Mouse (Mus musculus) midbrain, postnatal 0 days (tissue): ENCODE measurements around the gene Sf3a2. TPM values are rescaled to one million over a fixed set of nuclear protein-coding genes. Genes with fewer than 3 reads are reported as not detected.

Source experiments
- ATAC-seq: fragments of 200-750 bp; cut with Nextera tagmentation; 2 replicates; pipeline ENCODE4 v1.8.0; 2017; ENCODE audit warnings: moderate number of reproducible peaks, mild to moderate bottlenecking, moderate TSS enrichment, moderate library complexity; ENCODE audit not compliant: low FRiP score
- DNase-seq: peaks from one replicate; pipeline ENCODE4 v3.0.0-alpha.2; 2015; ENCODE audit warnings: low spot score
- H3K27ac ChIP-seq: fragments of 300-500 bp; sonication (generic); 2 replicates; pipeline ENCODE4 v1.5.1; 2014; ENCODE audit warnings: low read depth, mild to moderate bottlenecking, low read length, mixed read lengths
- H3K27me3 ChIP-seq: fragments of 300-500 bp; sonication (generic); 2 replicates; pipeline ENCODE4 v1.6.1; 2014; ENCODE audit warnings: low read length, control low read depth, mixed read lengths; ENCODE audit not compliant: insufficient read depth
- H3K36me3 ChIP-seq: fragments of 300-500 bp; sonication (generic); 2 replicates; pipeline ENCODE4 v1.6.1; 2014; ENCODE audit warnings: low read length, control low read depth, mixed read lengths; ENCODE audit not compliant: insufficient read depth
- H3K4me1 ChIP-seq: fragments of 300-500 bp; sonication (generic); 2 replicates; pipeline ENCODE4 v1.6.1; 2014; ENCODE audit warnings: mild to moderate bottlenecking, control low read depth, antibody characterized with exemption, low read length, mixed read lengths; ENCODE audit not compliant: insufficient read depth
- H3K4me2 ChIP-seq: fragments of 300-500 bp; sonication (generic); 2 replicates; pipeline ENCODE4 v1.6.1; 2014; ENCODE audit warnings: low read depth, mild to moderate bottlenecking, low read length, mixed read lengths; ENCODE audit not compliant: poor library complexity, severe bottlenecking
- H3K4me3 ChIP-seq: fragments of 300-500 bp; sonication (generic); 2 replicates; pipeline ENCODE4 v1.5.1; 2014; ENCODE audit warnings: low read depth, mild to moderate bottlenecking, low read length, moderate library complexity
- H3K9ac ChIP-seq: fragments of 300-500 bp; sonication (generic); replicated peaks from 2 replicates; pipeline ENCODE4 v1.6.1; 2014; ENCODE audit warnings: mild to moderate bottlenecking, low read length, moderate library complexity, mixed read lengths; ENCODE audit not compliant: poor library complexity, severe bottlenecking
- H3K9me3 ChIP-seq: fragments of 300-500 bp; sonication (generic); 2 replicates; pipeline ENCODE4 v1.6.1; 2016; ENCODE audit warnings: low read length, control low read depth
- CTCF ChIP-seq: IDR thresholded peaks from 2 replicates; pipeline ENCODE4 v1.5.1; 2016; ENCODE audit warnings: antibody characterized with exemption, mild to moderate bottlenecking
- whole genome bisulfite sequencing: fragments of 180-500 bp; shearing (Covaris S2); extraction: QIAGEN DNeasy Blood & Tissue Kit; methylation state at CpG from one replicate; pipeline ENCODE4 v1.1.7; 2014; 5-methylcytosine and 5-hydroxymethylcytosine counted together
- polyA plus RNA-seq: library from polyadenylated mRNA; unstranded; fragments of >200 nt; fragmentation: Nextera tagmentation; extraction: Ambion mirVana; gene quantifications from 2 replicates; pipeline ENCODE4 v1.2.1, GENCODE M21; 2015
- total RNA-seq: library from RNA; depleted of rRNA; stranded (reverse); fragments of >200 nt; gene quantifications from 2 replicates; pipeline ENCODE4 v1.2.3, GENCODE M21; 2014

Gene Sf3a2
- total and polyA plus RNA-seq, 2 experiments from 2014 or later: 18.3 to 64.3 TPM

DNA sequence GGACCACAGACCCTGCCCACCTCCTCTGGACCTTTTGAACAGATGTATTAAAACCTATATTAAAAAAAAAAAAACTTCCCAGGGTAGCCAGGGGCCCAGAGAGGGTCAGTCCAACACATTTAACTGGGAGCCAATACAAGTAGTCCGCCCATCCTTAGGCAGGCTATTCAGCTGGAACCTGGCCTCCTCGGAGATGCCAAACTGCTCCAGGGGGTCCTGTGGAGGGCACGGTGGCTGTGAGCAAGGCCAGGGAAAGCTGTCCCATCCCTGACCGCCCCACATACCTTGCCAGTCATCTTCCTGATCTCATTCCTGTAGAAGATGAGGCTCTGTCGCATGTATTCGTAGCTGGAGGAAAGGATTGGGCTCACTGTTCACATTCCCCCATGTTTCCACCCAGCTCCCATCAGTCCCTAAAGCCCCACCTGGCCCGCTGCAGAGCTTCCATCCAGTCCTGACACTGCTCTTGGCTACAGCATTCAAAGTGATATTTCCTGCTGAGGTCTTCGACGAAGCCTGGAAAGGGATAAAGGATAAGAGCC lies 1.6 kb upstream of the Sf3a2 start:
- H3K9me3 ChIP-seq: no peaks in the 10 kb centered on the region
- H3K9ac ChIP-seq: no peak overlapping the region
- H3K27ac ChIP-seq: no peak overlapping the region
- no peak for DNase-seq
- no peak overlapping the region for H3K4me3 ChIP-seq
- peaks cover 46% of the 10 kb centered on the region for H3K36me3 ChIP-seq
- ATAC-seq: no peak
- no peaks in the 10 kb centered on the region for H3K27me3 ChIP-seq
- WGBS: 86% methylated on average over 9 of the region's 9 CpGs
- no peak overlapping the region for H3K4me2 ChIP-seq
- H3K4me1 ChIP-seq: peaks cover 14% of the 10 kb centered on the region
- TF ChIP-seq CTCF: no peak

- ATAC-seq (peak; percentile 73), DNase-seq (peak; percentile 82)
- H3K4me3 ChIP-seq: peak overlapping the region; percentile 79
- H3K36me3 ChIP-seq: peaks cover 46% of the 10 kb centered on the region
- peak overlapping the region; percentile 99 for H3K27ac ChIP-seq
- no peaks in the 10 kb centered on the region for H3K9me3 ChIP-seq
- TF ChIP-seq CTCF: no peak
- peak overlapping the region; percentile 94 for H3K4me2 ChIP-seq
- peaks cover 14% of the 10 kb centered on the region for H3K4me1 ChIP-seq
- 3% methylated on average over 54 of the region's 59 CpGs for WGBS
- H3K9ac ChIP-seq: peak overlapping the region; percentile 99
- no peaks in the 10 kb centered on the region for H3K27me3 ChIP-seq
These were observed 530 bp upstream of the Sf3a2 start for GRCm38 (mm10) chr10:80797186-80798149.

DNA sequence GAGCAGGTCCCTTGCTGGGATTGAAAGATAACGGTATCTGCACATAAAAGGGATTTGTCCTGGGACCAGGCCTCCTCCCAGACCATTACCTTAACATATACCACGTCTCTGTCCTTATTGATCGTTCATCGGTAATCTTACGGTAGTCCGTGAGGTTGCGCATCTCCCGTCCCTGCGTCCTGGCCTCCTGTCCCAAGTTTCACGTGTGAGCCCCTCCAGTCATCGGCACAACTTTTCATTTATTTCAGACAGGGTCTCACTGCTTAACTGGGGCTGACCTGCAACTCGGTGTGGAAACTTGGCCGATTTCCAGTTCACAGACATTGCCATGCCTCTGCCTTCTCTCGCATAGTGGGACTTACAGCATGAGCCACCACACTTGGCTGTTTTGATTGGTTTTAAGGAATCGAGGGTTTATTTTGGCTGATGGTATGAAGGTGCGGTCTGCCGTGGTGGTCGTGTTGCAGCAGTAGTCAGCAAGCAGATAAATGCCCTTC lies 1.1 kb downstream of the Sf3a2 start:
- Histone ChIP-seq H3K9me3 (no peaks in the 10 kb centered on the region), H3K36me3 (peaks cover 48% of the 10 kb centered on the region), H3K4me2 (peak overlapping the region; percentile 94), H3K27me3 (no peaks in the 10 kb centered on the region), H3K4me3 (peak overlapping the region; percentile 79), H3K4me1 (peaks cover 14% of the 10 kb centered on the region), H3K27ac (peak overlapping the region; percentile 99), H3K9ac (peak overlapping the region; percentile 99)
- TF ChIP-seq CTCF: no peak
- WGBS: 4% methylated on average over 18 of the region's 18 CpGs
- DNase-seq (no peak), ATAC-seq (no peak)

GRCm38 (mm10) chr10:80802204-80802912 lies 4.4 kb downstream of the Sf3a2 start:
- ATAC-seq (no peak), DNase-seq (no peak)
- no peaks in the 10 kb centered on the region for H3K9me3 ChIP-seq
- H3K27ac ChIP-seq: no peak overlapping the region
- 95% methylated on average over 10 of the region's 10 CpGs for WGBS
- no peak overlapping the region for H3K9ac ChIP-seq
- no peak overlapping the region for H3K4me2 ChIP-seq
- no peaks in the 10 kb centered on the region for H3K27me3 ChIP-seq
- H3K36me3 ChIP-seq: peaks cover 43% of the 10 kb centered on the region
- no peak overlapping the region for H3K4me3 ChIP-seq
- no peak for TF ChIP-seq CTCF
- peaks cover 12% of the 10 kb centered on the region for H3K4me1 ChIP-seq

DNA sequence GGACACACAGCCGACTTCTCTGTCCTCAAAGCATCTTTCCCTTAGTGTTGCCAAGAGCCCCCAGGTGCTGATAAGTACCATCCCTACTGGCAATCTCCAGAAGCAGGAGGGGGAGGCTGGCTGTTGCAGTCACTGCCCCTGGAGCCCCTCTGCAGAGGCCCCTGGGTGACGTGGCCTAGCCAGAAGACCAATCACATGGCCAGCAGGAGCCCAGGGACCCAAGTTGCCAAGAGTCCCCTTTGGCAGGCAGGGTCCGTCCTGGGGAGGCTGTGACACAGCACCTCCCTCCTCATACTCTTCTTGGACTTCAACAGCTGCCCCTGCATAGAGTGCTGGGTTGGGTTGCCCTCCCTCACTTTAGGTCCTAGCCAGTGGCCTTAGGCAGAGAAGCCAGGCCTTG lies 5.0 kb downstream of the Sf3a2 start:
- peaks cover 43% of the 10 kb centered on the region for H3K36me3 ChIP-seq
- no peak for TF ChIP-seq CTCF

More for the DNA sequence above, 5.0 kb downstream of the Sf3a2 start:
- ATAC-seq (no peak), DNase-seq (no peak)
- Histone ChIP-seq H3K27me3 (no peaks in the 10 kb centered on the region), H3K4me2 (no peak overlapping the region), H3K9ac (no peak overlapping the region), H3K4me1 (peaks cover 11% of the 10 kb centered on the region; the same call in 1 of the 2 replicates), H3K9me3 (no peaks in the 10 kb centered on the region), H3K4me3 (no peak overlapping the region), H3K27ac (no peak overlapping the region)
- WGBS: 86% methylated on average over 3 of the region's 3 CpGs
